Mouse (Mus musculus): Measurements from ENCODE around the gene Tmem223. TPM values are rescaled to one million over a fixed set of nuclear protein-coding genes. Genes with fewer than 3 reads are reported as not detected.

The Tmem223 gene
- polyA plus RNA-seq, 1 experiment = 28.3 TPM

DNA sequence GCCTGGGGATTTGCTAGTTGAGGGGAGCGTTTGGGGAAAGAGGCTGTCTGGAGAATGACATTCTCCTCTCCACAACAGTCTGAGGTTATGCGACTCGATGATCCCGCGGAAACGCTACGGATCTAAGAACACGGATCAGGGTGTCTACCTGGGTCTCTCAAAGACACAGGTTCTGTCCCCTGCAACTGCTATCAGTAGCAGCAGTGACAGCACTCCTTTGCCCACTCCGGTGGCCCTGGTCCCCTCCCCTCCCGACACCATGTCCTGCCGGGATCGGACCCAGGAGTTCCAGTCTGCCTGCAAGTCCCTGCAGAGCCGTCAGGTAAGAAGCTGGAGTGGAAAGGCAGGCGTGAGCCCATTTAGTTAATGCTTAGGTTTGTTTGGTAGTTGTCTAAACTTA is 28.6 kb upstream of the Tmem223 start:
- Histone ChIP-seq H3K4me3 (ENCODE audit: insufficient read depth, low read length) (peak overlapping the region; percentile 98), H3K27ac (ENCODE audit: insufficient read depth, low read depth, low read length) (peak overlapping the region; percentile 80), H3K4me1 (ENCODE audit: control insufficient read depth, insufficient read depth, low read length) (peaks cover 14% of the 10 kb centered on the region)
- TF ChIP-seq POLR2A (IDR thresholded peaks at IDR 0.05; ENCODE audit: borderline replicate concordance, low read depth, low read length) = no peak
- TF ChIP-seq CTCF (IDR thresholded peaks at IDR 0.05; ENCODE audit: low read depth, low read length) = no peak

DNA sequence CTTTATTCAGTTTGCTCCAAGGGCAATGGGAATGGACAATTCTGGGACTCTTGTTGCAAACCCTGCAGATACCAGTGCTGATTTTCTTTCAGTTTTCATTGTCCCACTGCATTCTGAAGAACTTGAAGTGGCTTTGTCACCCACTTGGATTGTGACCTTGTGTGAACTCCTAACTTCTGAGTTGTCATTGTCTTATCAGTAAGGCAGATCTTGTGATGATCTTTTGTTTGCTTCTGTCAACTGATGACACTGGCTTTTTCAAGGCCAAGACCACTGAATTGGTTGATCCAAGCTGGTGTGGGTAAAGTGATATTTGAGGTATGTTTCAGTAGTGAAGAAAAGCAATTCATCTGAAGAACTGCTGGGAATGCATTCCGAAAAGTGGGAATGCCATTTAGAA is 25.4 kb upstream of the Tmem223 start:
- TF ChIP-seq POLR2A (IDR thresholded peaks at IDR 0.05; ENCODE audit: borderline replicate concordance, low read depth, low read length) (no peak), CTCF (IDR thresholded peaks at IDR 0.05; ENCODE audit: low read depth, low read length) (no peak)
- H3K27ac ChIP-seq (ENCODE audit: insufficient read depth, low read depth, low read length) = no peak overlapping the region
- no peak overlapping the region for H3K4me3 ChIP-seq (ENCODE audit: insufficient read depth, low read length)
- peaks cover 14% of the 10 kb centered on the region for H3K4me1 ChIP-seq (ENCODE audit: control insufficient read depth, insufficient read depth, low read length)

DNA sequence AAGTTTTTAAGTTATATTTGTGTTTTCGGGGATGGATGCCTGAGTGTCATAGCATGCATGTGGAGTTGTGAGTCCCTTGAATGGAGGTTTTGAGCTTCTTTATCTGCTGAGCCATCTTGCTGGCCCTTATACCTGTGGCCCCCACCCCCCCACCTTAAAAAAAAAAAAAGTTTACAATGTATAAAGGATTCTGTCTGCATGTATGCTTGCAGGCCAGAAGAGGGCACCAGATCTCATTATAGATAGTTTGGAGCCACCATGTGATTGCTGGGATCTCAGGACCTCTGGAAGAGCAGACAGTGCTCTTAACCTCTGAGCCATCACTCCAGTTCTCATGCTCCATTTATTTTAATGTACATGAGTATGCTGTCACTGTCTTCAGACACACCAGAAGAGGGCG is 23.4 kb upstream of the Tmem223 start:
- Histone ChIP-seq H3K4me3 (ENCODE audit: insufficient read depth, low read length) (no peak overlapping the region), H3K27ac (ENCODE audit: insufficient read depth, low read depth, low read length) (no peak overlapping the region)
- TF ChIP-seq POLR2A (IDR thresholded peaks at IDR 0.05; ENCODE audit: borderline replicate concordance, low read depth, low read length) = no peak
- 0 out of 2 replicates have a peak, but pooled peaks have one; percentile 13 for TF ChIP-seq CTCF (IDR thresholded peaks at IDR 0.05; ENCODE audit: low read depth, low read length)

DNA sequence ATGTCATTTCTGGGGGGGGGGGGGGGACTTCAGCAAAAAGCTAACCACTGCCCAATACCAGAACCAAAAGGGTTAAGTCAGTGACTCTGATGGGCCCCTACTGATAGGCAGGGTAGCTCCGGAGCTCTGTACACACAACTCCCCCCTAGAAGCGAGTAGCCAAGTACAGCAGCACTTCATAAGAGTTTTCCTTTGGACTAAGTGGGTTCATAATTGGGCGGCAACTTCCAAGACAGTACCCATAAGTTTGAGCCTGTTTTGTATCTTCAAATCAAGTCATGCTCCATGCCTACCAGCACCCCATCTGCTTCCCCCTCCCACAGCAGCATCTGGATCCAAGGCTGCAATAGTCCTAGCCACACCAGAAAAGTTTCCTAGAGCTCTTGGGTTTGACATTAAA is 15.1 kb upstream of the Tmem223 start:
- peak overlapping the region; percentile 9; the same call in 1 of the 2 replicates for H3K4me3 ChIP-seq (ENCODE audit: insufficient read depth, low read length)
- H3K4me1 ChIP-seq (ENCODE audit: control insufficient read depth, insufficient read depth, low read length) = peaks cover 14% of the 10 kb centered on the region
- TF ChIP-seq POLR2A (IDR thresholded peaks at IDR 0.05; ENCODE audit: borderline replicate concordance, low read depth, low read length) (no peak), CTCF (IDR thresholded peaks at IDR 0.05; ENCODE audit: low read depth, low read length) (no peak)
- no peak overlapping the region for H3K27ac ChIP-seq (ENCODE audit: insufficient read depth, low read depth, low read length)

More for the DNA sequence above, 23.4 kb upstream of the Tmem223 start:
- H3K4me1 ChIP-seq (ENCODE audit: control insufficient read depth, insufficient read depth, low read length) = peaks cover 9% of the 10 kb centered on the region

DNA sequence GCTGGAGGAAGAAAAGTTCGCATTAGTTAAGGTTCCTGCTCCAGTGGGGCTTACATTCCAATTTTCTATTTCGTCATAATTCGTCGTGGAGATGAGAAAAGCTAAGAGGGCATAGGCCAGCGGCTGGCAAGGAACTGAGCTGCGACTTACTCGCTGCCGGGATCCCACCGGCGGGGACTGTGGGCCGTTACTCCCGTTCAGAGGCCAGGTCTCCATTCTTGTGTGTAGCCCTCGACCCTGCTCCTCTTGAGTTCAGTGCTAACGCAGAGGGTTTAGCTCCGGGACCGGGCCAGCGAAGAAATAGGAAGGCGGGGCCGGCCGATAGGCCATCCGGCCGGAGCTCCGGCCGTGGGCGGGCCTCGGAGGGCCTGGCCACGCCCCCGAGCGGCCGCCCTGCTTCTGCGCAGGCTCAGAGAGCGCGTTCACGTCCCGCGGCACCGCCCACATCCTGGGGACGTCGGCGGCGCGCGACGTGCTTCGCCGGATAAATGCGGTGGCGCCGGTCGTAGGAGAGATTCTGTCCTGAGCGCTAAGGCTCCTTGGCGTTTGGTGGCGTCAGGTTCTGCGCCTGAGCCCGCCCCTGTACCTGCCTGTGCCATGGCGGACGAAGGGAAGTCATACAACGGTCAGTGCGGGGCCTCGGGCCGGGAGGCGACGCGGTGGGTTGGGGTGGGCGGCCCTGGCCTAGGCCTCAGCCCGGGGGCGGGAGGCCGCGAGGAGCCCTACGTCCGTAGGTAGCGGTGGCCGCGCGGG is 14.0 kb upstream of the Tmem223 start, which contains the start of gene Nxf1:
TSS of gene Nxf1 (plus strand) at position 439 of the 753 bp plus-strand sequence.
- Histone ChIP-seq H3K4me1 (ENCODE audit: control insufficient read depth, insufficient read depth, low read length) (peaks cover 18% of the 10 kb centered on the region), H3K27ac (ENCODE audit: insufficient read depth, low read depth, low read length) (peak within 1 kb of the TSS; percentile 61), H3K4me3 (ENCODE audit: insufficient read depth, low read length) (peak within 1 kb of the TSS; percentile 93)
- peak; percentile 56; the same call in 1 of the 2 replicates for TF ChIP-seq POLR2A (IDR thresholded peaks at IDR 0.05; ENCODE audit: borderline replicate concordance, low read depth, low read length)
- no peak for TF ChIP-seq CTCF (IDR thresholded peaks at IDR 0.05; ENCODE audit: low read depth, low read length)

DNA sequence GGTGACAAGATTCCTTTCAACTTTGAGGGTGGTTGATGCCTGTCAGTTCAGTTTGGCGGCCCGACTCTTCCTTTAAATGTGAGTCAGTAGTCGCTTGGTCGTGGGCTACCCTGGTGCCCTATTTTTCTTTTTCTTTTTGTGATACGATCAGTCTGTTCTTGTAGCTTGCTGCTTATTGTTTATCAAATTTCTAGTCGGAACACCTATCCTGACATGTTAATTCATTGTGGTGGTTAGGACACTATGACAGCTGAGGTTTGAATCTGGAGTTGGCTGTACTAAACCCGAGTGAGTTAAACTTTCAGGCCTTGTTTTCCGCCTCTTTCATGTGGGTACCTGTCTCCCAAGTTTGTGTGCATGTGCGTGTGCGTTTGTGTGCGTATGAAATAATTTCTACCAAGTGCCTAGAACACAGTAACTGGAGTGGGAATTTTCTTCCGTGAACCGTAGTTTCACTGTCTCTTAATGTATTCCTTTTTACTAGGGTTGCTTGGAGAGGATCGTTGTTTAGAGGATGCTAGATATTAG is 13.3 kb upstream of the Tmem223 start:
- no peak for TF ChIP-seq POLR2A (IDR thresholded peaks at IDR 0.05; ENCODE audit: borderline replicate concordance, low read depth, low read length)
- no peak for TF ChIP-seq CTCF (IDR thresholded peaks at IDR 0.05; ENCODE audit: low read depth, low read length)
- Histone ChIP-seq H3K27ac (ENCODE audit: insufficient read depth, low read depth, low read length) (peak overlapping the region; percentile 61; the same call in 1 of the 2 replicates), H3K4me1 (ENCODE audit: control insufficient read depth, insufficient read depth, low read length) (peaks cover 23% of the 10 kb centered on the region), H3K4me3 (ENCODE audit: insufficient read depth, low read length) (peak overlapping the region; percentile 93)

DNA sequence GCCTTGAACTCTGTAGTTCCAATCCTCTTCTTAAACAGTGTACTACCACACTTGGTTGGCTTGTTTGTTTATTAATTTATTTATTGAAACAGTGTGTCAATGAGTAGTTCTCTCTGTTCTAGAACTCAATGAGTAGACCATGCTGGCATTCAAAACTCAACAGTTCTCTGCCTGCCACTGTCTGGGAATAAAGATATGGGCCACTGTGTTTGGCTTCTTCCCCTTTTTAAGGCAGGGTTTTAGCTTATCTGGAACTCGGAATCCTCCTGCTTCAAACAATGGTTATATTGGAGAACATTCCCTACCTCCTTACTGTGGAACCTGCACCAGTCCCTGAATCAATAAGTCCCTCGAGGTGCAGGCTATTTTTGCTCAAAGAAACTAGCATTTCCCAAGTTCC is 11.9 kb upstream of the Tmem223 start:
- peaks cover 33% of the 10 kb centered on the region for H3K4me1 ChIP-seq (ENCODE audit: control insufficient read depth, insufficient read depth, low read length)
- no peak overlapping the region for H3K4me3 ChIP-seq (ENCODE audit: insufficient read depth, low read length)
- no peak for TF ChIP-seq CTCF (IDR thresholded peaks at IDR 0.05; ENCODE audit: low read depth, low read length)
- TF ChIP-seq POLR2A (IDR thresholded peaks at IDR 0.05; ENCODE audit: borderline replicate concordance, low read depth, low read length) = no peak
- H3K27ac ChIP-seq (ENCODE audit: insufficient read depth, low read depth, low read length) = no peak overlapping the region

DNA sequence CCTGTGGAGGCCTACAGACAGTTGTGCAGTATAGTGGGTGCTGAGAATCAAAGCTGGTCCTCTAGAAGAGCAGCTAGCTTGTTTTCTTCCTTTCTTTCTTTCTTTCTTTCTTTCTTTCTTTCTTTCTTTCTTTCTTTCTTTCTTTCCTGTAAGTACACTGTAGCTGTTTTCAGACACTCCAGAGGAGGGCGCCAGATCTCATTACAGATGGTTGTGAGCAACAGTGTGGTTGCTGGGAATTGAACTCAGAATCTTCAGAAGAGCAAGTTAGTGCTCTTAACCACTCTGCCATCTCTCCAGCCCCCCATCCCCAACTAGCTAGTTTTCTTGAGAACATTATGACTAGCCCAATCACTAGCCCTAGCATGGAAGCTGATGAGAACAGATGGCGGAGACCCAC is 10.0 kb upstream of the Tmem223 start:
- no peak overlapping the region for H3K4me3 ChIP-seq (ENCODE audit: insufficient read depth, low read length)
- H3K4me1 ChIP-seq (ENCODE audit: control insufficient read depth, insufficient read depth, low read length) = peaks cover 27% of the 10 kb centered on the region
- no peak overlapping the region for H3K27ac ChIP-seq (ENCODE audit: insufficient read depth, low read depth, low read length)
- TF ChIP-seq POLR2A (IDR thresholded peaks at IDR 0.05; ENCODE audit: borderline replicate concordance, low read depth, low read length) (no peak), CTCF (IDR thresholded peaks at IDR 0.05; ENCODE audit: low read depth, low read length) (no peak)

DNA sequence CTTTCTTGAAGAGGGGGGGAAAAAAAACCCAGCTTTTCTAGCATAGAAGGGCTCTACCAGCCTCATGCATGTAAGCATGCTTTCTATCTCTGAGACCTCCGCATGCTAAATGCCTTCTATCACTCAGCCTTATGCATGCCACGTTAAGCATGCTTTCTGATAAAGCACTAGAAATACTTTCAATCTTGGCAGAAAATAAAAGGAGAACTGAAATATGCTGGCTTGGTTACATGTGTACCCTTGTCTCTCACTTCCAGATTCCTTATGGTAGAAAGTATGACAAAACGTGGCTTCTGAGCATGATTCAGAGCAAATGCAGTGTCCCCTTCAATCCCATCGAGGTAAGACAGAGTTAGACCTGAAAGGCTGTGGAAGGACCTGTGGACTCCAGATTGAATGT is 7.5 kb upstream of the Tmem223 start:
- Histone ChIP-seq H3K4me3 (ENCODE audit: insufficient read depth, low read length) (no peak overlapping the region), H3K4me1 (ENCODE audit: control insufficient read depth, insufficient read depth, low read length) (peaks cover 25% of the 10 kb centered on the region), H3K27ac (ENCODE audit: insufficient read depth, low read depth, low read length) (peak overlapping the region; percentile 57)
- TF ChIP-seq POLR2A (IDR thresholded peaks at IDR 0.05; ENCODE audit: borderline replicate concordance, low read depth, low read length) = no peak

DNA sequence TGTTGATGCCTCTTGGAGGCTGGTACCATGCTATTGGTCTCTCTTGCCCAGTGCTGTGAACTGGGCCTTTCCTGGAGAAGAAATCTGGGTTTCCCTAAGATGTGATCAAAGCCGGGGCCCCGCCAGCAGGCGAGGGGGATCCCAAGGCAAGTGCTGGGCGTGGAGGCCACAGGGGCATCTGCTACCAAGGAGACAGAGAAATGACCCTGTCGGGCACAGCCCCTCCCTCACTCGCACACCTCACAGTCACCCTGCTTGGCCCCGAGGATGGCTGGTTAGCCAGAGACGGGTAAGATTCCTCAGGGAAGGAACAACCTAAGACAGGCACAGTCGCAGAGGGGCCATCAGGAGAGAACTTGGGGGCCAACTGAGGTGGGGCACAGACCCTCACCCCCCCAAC is 5.2 kb upstream of the Tmem223 start:
- Histone ChIP-seq H3K4me3 (ENCODE audit: insufficient read depth, low read length) (no peak overlapping the region), H3K27ac (ENCODE audit: insufficient read depth, low read depth, low read length) (no peak overlapping the region), H3K4me1 (ENCODE audit: control insufficient read depth, insufficient read depth, low read length) (peaks cover 25% of the 10 kb centered on the region)
- TF ChIP-seq POLR2A (IDR thresholded peaks at IDR 0.05; ENCODE audit: borderline replicate concordance, low read depth, low read length) (no peak), CTCF (IDR thresholded peaks at IDR 0.05; ENCODE audit: low read depth, low read length) (no peak)
